Mouse (Mus musculus) lung, postnatal 0 days (tissue): ENCODE data around the gene Best2. TPM values are rescaled to one million over a fixed set of nuclear protein-coding genes. Genes with fewer than 3 reads are reported as not detected.
A peak's percentile ranks its signal among the peaks of the same experiment; 100 is the strongest.

Experiments
- ATAC-seq: fragments of 200-750 bp; cut with Nextera tagmentation; 2 replicates; pipeline ENCODE4 v1.8.0; 2017; ENCODE audit warnings: moderate library complexity
- DNase-seq: peaks from one replicate; pipeline ENCODE4 v3.0.0-alpha.2; 2016; ENCODE audit warnings: low spot score
- H3K27ac ChIP-seq: fragments of 300-500 bp; sonication (generic); 2 replicates; pipeline ENCODE4 v1.5.1; 2014; ENCODE audit warnings: antibody characterized with exemption, mild to moderate bottlenecking, low read length, mixed read lengths
- H3K27me3 ChIP-seq: fragments of 300-500 bp; sonication (generic); replicated peaks from 2 replicates; pipeline ENCODE4 v1.6.1; 2014; ENCODE audit warnings: low read length, mixed read lengths; ENCODE audit not compliant: insufficient read depth
- H3K36me3 ChIP-seq: fragments of 300-500 bp; sonication (generic); 2 replicates; pipeline ENCODE4 v1.6.1; 2014; ENCODE audit warnings: low read length, mixed read lengths; ENCODE audit not compliant: insufficient read depth
- H3K4me1 ChIP-seq: fragments of 300-500 bp; sonication (generic); 2 replicates; pipeline ENCODE4 v1.6.1; 2014; ENCODE audit warnings: antibody characterized with exemption, low read depth, low read length, mixed read lengths; ENCODE audit not compliant: insufficient read depth
- H3K4me2 ChIP-seq: fragments of 300-500 bp; sonication (generic); replicated peaks from 2 replicates; pipeline ENCODE4 v1.6.1; 2014; ENCODE audit warnings: low read depth, mild to moderate bottlenecking, low read length, moderate library complexity, mixed read lengths
- H3K4me3 ChIP-seq: fragments of 300-500 bp; sonication (generic); 2 replicates; pipeline ENCODE4 v1.5.1; 2014; ENCODE audit warnings: low read depth, low read length
- H3K9ac ChIP-seq: fragments of 300-500 bp; sonication (generic); replicated peaks from 2 replicates; pipeline ENCODE4 v1.6.1; 2014; ENCODE audit warnings: low read depth, mild to moderate bottlenecking
- H3K9me3 ChIP-seq: fragments of 300-500 bp; sonication (generic); 2 replicates; pipeline ENCODE4 v1.6.1; 2016; ENCODE audit warnings: low read length, mixed read lengths
- CTCF ChIP-seq: IDR thresholded peaks from 2 replicates; pipeline ENCODE4 v1.5.1; 2016; ENCODE audit warnings: antibody characterized with exemption, mild to moderate bottlenecking
- EP300 ChIP-seq: IDR thresholded peaks from 2 replicates; pipeline ENCODE4 v1.6.1; 2016; ENCODE audit warnings: antibody characterized with exemption, mild to moderate bottlenecking, control low read depth
- whole genome bisulfite sequencing: fragments of 180-500 bp; shearing (Covaris S2); extraction: QIAGEN DNeasy Blood & Tissue Kit; methylation state at CpG from one replicate; pipeline ENCODE4 v1.1.7; 2014; 5-methylcytosine and 5-hydroxymethylcytosine counted together
- polyA plus RNA-seq: library from polyadenylated mRNA; unstranded; fragments of >200 nt; fragmentation: Nextera tagmentation; extraction: Ambion mirVana; gene quantifications from 2 replicates; pipeline ENCODE4 v1.2.1, GENCODE M21; 2015

Gene Best2
- polyA plus RNA-seq, 1 experiment from 2014 or later, result not detected

GRCm38 (mm10) chr8:85033867-85034266 lies 19.5 kb upstream of the Best2 start:
- ATAC-seq (no peak), DNase-seq (peak; percentile 71)
- Histone ChIP-seq H3K4me1 (peaks cover 4% of the 10 kb centered on the region), H3K9ac (no peak overlapping the region), H3K9me3 (no peaks in the 10 kb centered on the region), H3K27me3 (no peaks in the 10 kb centered on the region), H3K4me3 (no peak overlapping the region), H3K27ac (no peak overlapping the region), H3K4me2 (no peak overlapping the region), H3K36me3 (peaks cover 10% of the 10 kb centered on the region)
- TF ChIP-seq EP300, result no peak
- no peak for TF ChIP-seq CTCF
- WGBS, result 61% methylated on average over 1 of the region's 1 CpGs

- 78% methylated on average over 4 of the region's 4 CpGs for WGBS
- DNase-seq (no peak), ATAC-seq (no peak)
- Histone ChIP-seq H3K9me3 (no peaks in the 10 kb centered on the region), H3K27me3 (no peaks in the 10 kb centered on the region), H3K4me1 (peaks cover 8% of the 10 kb centered on the region), H3K4me2 (no peak overlapping the region), H3K4me3 (no peak overlapping the region), H3K36me3 (peaks cover 10% of the 10 kb centered on the region), H3K27ac (no peak overlapping the region), H3K9ac (no peak overlapping the region)
- TF ChIP-seq CTCF, result no peak
- TF ChIP-seq EP300, result no peak
These were observed 18.4 kb upstream of the Best2 start for GRCm38 (mm10) chr8:85032622-85033311.

- DNase-seq (no peak), ATAC-seq (no peak)
- no peak overlapping the region for H3K4me2 ChIP-seq
- H3K9me3 ChIP-seq, result no peaks in the 10 kb centered on the region
- peaks cover 19% of the 10 kb centered on the region for H3K4me1 ChIP-seq
- 75% methylated on average over 14 of the region's 14 CpGs for whole genome bisulfite sequencing
- peaks cover 10% of the 10 kb centered on the region for H3K36me3 ChIP-seq
- H3K27me3 ChIP-seq, result no peaks in the 10 kb centered on the region
- no peak overlapping the region for H3K4me3 ChIP-seq
- no peak overlapping the region for H3K9ac ChIP-seq
- TF ChIP-seq CTCF (no peak), EP300 (no peak)
- no peak overlapping the region for H3K27ac ChIP-seq
These were observed 14.9 kb upstream of the Best2 start for GRCm38 (mm10) chr8:85029271-85029670.

DNA sequence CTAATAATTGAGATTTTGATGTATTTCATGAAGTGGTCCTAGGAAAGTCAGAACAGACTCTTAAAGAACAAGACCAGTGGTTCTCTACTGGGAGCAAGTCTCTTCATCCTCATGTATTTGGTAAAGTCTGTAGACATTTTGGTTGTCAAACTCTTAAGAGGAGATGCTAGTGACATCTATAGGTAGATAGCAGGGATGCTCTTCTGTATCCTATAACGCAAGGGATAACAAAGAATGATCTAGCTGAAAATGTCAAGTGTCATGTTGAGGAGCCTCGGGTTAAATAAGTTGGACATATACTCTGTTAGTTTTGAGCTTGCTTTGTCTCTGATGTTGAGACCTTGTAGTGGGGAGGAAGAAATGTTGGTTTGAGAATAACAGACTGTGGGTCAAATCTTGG lies 13.6 kb upstream of the Best2 start:
- Histone ChIP-seq H3K4me1 (peaks cover 23% of the 10 kb centered on the region), H3K4me2 (peak overlapping the region; percentile 88), H3K27me3 (no peaks in the 10 kb centered on the region), H3K9ac (peak overlapping the region; percentile 95; the same call in 1 of the 2 replicates), H3K27ac (no peak overlapping the region), H3K9me3 (no peaks in the 10 kb centered on the region), H3K36me3 (peaks cover 10% of the 10 kb centered on the region), H3K4me3 (peak overlapping the region; percentile 88)
- 11% methylated on average over 2 of the region's 2 CpGs for WGBS
- TF ChIP-seq CTCF (peak; percentile 18; the same call in 1 of the 2 replicates), EP300 (no peak)
- DNase-seq, result peak; percentile 28
- no peak for ATAC-seq

DNA sequence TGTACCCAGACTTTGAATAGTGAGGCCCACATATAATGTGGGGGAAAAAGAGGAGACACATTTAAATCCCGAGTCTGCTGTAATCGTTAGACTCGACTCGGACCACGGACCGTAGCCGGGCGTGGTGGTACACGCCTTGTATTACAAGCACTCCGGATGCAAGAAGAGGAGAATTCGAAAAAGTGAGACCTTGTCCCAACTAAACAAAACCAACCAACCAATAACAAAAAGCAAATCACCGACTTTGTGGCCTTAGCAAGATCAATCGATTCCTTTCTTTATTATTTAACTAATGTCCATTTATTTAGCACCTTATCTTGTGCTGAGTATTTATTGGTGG lies 13.2 kb upstream of the Best2 start:
- H3K4me1 ChIP-seq, result peaks cover 23% of the 10 kb centered on the region
- no peak for DNase-seq
- H3K36me3 ChIP-seq, result peaks cover 10% of the 10 kb centered on the region
- no peaks in the 10 kb centered on the region for H3K27me3 ChIP-seq
- H3K9ac ChIP-seq, result peak overlapping the region; percentile 95
- peak overlapping the region; percentile 81 for H3K27ac ChIP-seq
- peak overlapping the region; percentile 88 for H3K4me2 ChIP-seq
- ATAC-seq, result no peak
- 0% methylated on average over 13 of the region's 13 CpGs for WGBS
- peak overlapping the region; percentile 88 for H3K4me3 ChIP-seq
- H3K9me3 ChIP-seq, result no peaks in the 10 kb centered on the region
- no peak for TF ChIP-seq EP300
- TF ChIP-seq CTCF, result no peak

DNA sequence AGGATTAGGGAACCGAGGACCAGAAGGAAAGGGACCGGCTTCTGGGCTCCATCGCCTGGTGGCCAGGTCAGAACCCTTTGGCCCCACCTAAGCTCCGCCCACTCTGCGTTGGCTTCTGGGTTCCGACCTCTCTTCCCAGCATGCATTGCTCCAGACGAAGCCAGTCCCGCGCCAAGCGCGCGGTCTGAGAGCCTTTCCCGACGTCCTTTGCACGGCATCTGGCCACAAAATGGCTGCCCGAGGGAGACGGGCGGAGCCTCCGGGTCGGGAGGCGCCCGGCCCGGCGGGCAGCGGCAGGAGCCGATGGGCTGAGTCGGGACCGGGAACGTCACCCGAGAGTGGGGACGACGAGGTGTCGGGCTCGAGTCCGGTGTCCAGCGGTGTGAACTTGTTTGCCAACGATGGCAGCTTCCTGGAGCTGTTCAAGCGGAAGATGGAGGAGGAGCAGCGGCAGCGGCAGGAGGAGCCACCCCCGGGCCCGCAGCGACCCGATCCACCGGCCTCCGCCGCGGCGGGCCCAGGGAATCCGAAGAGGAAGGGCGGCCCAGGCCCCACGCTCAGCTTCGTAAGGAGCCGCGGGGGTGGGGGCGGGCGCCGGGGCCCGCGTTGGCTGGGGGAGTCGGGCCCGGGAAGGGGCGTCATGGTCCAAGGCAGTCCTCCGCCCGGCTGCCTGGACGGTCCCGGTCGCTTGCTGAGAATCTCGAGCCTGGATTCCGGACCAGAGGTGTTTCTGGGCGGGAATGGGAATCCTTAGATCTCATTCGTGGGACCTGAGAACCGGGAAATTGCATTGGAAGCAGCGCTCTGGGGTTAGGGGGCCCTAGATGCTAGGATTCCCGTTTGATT lies 12.6 kb upstream of the Best2 start, which contains the start of gene Trir:
Gene Trir, plus strand, starts transcription at position 154 of the 846 bp plus-strand sequence.
- Histone ChIP-seq H3K9ac (peak within 1 kb of the TSS; percentile 95), H3K4me2 (peak within 1 kb of the TSS; percentile 88), H3K27ac (peak within 1 kb of the TSS; percentile 81), H3K36me3 (peaks cover 15% of the 10 kb centered on the region), H3K4me1 (peaks cover 23% of the 10 kb centered on the region), H3K9me3 (no peaks in the 10 kb centered on the region), H3K27me3 (no peaks in the 10 kb centered on the region), H3K4me3 (peak within 1 kb of the TSS; percentile 88)
- ATAC-seq, result peak; percentile 89
- 1% methylated on average over 38 of the region's 75 CpGs for WGBS
- no peak; the same call in 1 of the 2 replicates for TF ChIP-seq CTCF
- no peak for TF ChIP-seq EP300
- peak; percentile 99 for DNase-seq
